Mouse (Mus musculus) limb, embryonic 14.5 days (tissue): Measurements from ENCODE around the gene Gm5767. TPM values are rescaled to one million over a fixed set of nuclear protein-coding genes. Genes with fewer than 3 reads are reported as not detected.

ENCODE experiments used
- ATAC-seq: fragments of 200-750 bp; cut with Nextera tagmentation; 2 replicates; pipeline ENCODE4 v1.8.0; 2017; ENCODE audit warnings: low read depth, moderate number of reproducible peaks, moderate TSS enrichment; ENCODE audit not compliant: low FRiP score
- DNase-seq: peaks from one replicate; pipeline ENCODE4 v3.0.0-alpha.2; 2015; ENCODE audit warnings: low spot score
- H3K27ac ChIP-seq: fragments of 300-500 bp; sonication (generic); replicated peaks from 2 replicates; pipeline ENCODE4 v1.5.1; 2014; ENCODE audit warnings: low read depth, mild to moderate bottlenecking, low read length, moderate library complexity, mixed read lengths
- H3K27me3 ChIP-seq: fragments of 300-500 bp; sonication (generic); 2 replicates; pipeline ENCODE4 v1.6.1; 2014; ENCODE audit warnings: low read length, mixed read lengths; ENCODE audit not compliant: control insufficient read depth, insufficient read depth
- H3K36me3 ChIP-seq: fragments of 300-500 bp; sonication (generic); 2 replicates; pipeline ENCODE4 v1.6.1; 2014; ENCODE audit warnings: mild to moderate bottlenecking, low read length, moderate library complexity, mixed read lengths; ENCODE audit not compliant: control insufficient read depth, insufficient read depth
- H3K4me1 ChIP-seq: fragments of 300-500 bp; sonication (generic); 2 replicates; pipeline ENCODE4 v1.6.1; 2014; ENCODE audit warnings: antibody characterized with exemption, low read length, mixed read lengths; ENCODE audit not compliant: control insufficient read depth, insufficient read depth
- H3K4me2 ChIP-seq: fragments of 300-500 bp; sonication (generic); replicated peaks from 2 replicates; pipeline ENCODE4 v1.6.1; 2014; ENCODE audit warnings: low read depth, mild to moderate bottlenecking, low read length, moderate library complexity; ENCODE audit not compliant: severe bottlenecking
- H3K4me3 ChIP-seq: fragments of 300-500 bp; sonication (generic); replicated peaks from 2 replicates; pipeline ENCODE4 v1.5.1; 2014; ENCODE audit warnings: low read length
- H3K9ac ChIP-seq: fragments of 300-500 bp; sonication (generic); 2 replicates; pipeline ENCODE4 v1.6.1; 2014; ENCODE audit warnings: mild to moderate bottlenecking, low read depth, low read length, moderate library complexity; ENCODE audit not compliant: severe bottlenecking
- H3K9me3 ChIP-seq: fragments of 300-500 bp; sonication (generic); 2 replicates; pipeline ENCODE4 v1.6.1; 2016; ENCODE audit warnings: low read length; ENCODE audit not compliant: control insufficient read depth
- POLR2A ChIP-seq: fragments of 200-500 bp; IDR thresholded peaks from 2 replicates; pipeline ENCODE4 v1.8.0; 2012; ENCODE audit warnings: inconsistent platforms, mild to moderate bottlenecking, moderate library complexity, borderline replicate concordance; ENCODE audit not compliant: insufficient read depth, insufficient read length; ENCODE audit errors: extremely low read depth
- WGBS: fragments of 180-500 bp; shearing (Covaris S2); extraction: QIAGEN DNeasy Blood & Tissue Kit; methylation state at CpG from one replicate; pipeline ENCODE4 v1.1.7; 2014; 5-methylcytosine and 5-hydroxymethylcytosine counted together
- polyA plus RNA-seq, 2 experiments: library from polyadenylated mRNA; depleted of rRNA in 1 of 2; stranded (reverse) in 1 of 2; unstranded in 1 of 2; fragments of >200 nt; fragmentation: Nextera tagmentation in 1 of 2; extraction: Ambion mirVana in 1 of 2; gene quantifications; 2 replicates each; pipeline versions ENCODE4 v1.2.1 to v1.2.3; 2012 to 2014

Gm5767 gene
- polyA plus RNA-seq, 2 experiments, result 0.33 TPM; not detected in 1

GRCm38 (mm10) chr16:8665367-8665766 is 15.2 kb upstream of the Gm5767 start:
- peaks cover 32% of the 10 kb centered on the region for H3K36me3 ChIP-seq

GRCm38 (mm10) chr16:8666452-8666851 is 14.1 kb upstream of the Gm5767 start:
- 73% methylated on average over 2 of the region's 2 CpGs for WGBS
- ATAC-seq (no peak), DNase-seq (no peak)
- Histone ChIP-seq H3K4me1 (peaks cover 13% of the 10 kb centered on the region), H3K4me3 (no peak overlapping the region), H3K9me3 (no peaks in the 10 kb centered on the region), H3K9ac (no peak overlapping the region), H3K4me2 (no peak overlapping the region), H3K27me3 (no peaks in the 10 kb centered on the region), H3K36me3 (peaks cover 24% of the 10 kb centered on the region), H3K27ac (no peak overlapping the region)
- TF ChIP-seq POLR2A, result no peak

More at GRCm38 (mm10) chr16:8665367-8665766, 15.2 kb upstream of the Gm5767 start:
- DNase-seq (no peak), ATAC-seq (no peak)
- no peak for TF ChIP-seq POLR2A
- 85% methylated on average over 5 of the region's 5 CpGs for WGBS
- peaks cover 8% of the 10 kb centered on the region for H3K4me1 ChIP-seq
- no peaks in the 10 kb centered on the region for H3K27me3 ChIP-seq
- H3K9me3 ChIP-seq, result no peaks in the 10 kb centered on the region
- H3K9ac ChIP-seq, result no peak overlapping the region
- no peak overlapping the region for H3K4me2 ChIP-seq
- no peak overlapping the region for H3K27ac ChIP-seq
- no peak overlapping the region for H3K4me3 ChIP-seq

- no peaks in the 10 kb centered on the region for H3K27me3 ChIP-seq
- no peak for TF ChIP-seq POLR2A
- no peak overlapping the region for H3K9ac ChIP-seq
- peaks cover 16% of the 10 kb centered on the region for H3K36me3 ChIP-seq
- no peak overlapping the region for H3K27ac ChIP-seq
- no peaks in the 10 kb centered on the region for H3K9me3 ChIP-seq
- WGBS, result 74% methylated on average over 7 of the region's 7 CpGs
- no peak overlapping the region for H3K4me3 ChIP-seq
- no peak for ATAC-seq
- H3K4me1 ChIP-seq, result peaks cover 13% of the 10 kb centered on the region
- no peak for DNase-seq
- H3K4me2 ChIP-seq, result no peak overlapping the region
These were observed 13.3 kb upstream of the Gm5767 start for GRCm38 (mm10) chr16:8667261-8667660.

- ATAC-seq (no peak), DNase-seq (no peak)
- H3K27ac ChIP-seq, result no peak overlapping the region
- H3K9me3 ChIP-seq, result no peaks in the 10 kb centered on the region
- WGBS, result 73% methylated on average over 3 of the region's 4 CpGs
- H3K9ac ChIP-seq, result no peak overlapping the region
- no peaks in the 10 kb centered on the region for H3K27me3 ChIP-seq
- no peak for TF ChIP-seq POLR2A
- no peak overlapping the region for H3K4me2 ChIP-seq
- peaks cover 12% of the 10 kb centered on the region for H3K36me3 ChIP-seq
- peaks cover 13% of the 10 kb centered on the region for H3K4me1 ChIP-seq
- no peak overlapping the region for H3K4me3 ChIP-seq
These were observed 12.8 kb upstream of the Gm5767 start for GRCm38 (mm10) chr16:8667814-8668213.

- no peaks in the 10 kb centered on the region for H3K9me3 ChIP-seq
- H3K27ac ChIP-seq, result no peak overlapping the region
- H3K9ac ChIP-seq, result no peak overlapping the region
- WGBS, result 76% methylated on average over 2 of the region's 2 CpGs
- peaks cover 13% of the 10 kb centered on the region for H3K4me1 ChIP-seq
- TF ChIP-seq POLR2A, result no peak
- H3K4me2 ChIP-seq, result no peak overlapping the region
- no peak for DNase-seq
- no peak for ATAC-seq
- H3K27me3 ChIP-seq, result no peaks in the 10 kb centered on the region
- H3K36me3 ChIP-seq, result peaks cover 11% of the 10 kb centered on the region
- H3K4me3 ChIP-seq, result no peak overlapping the region
These were observed 12.2 kb upstream of the Gm5767 start for GRCm38 (mm10) chr16:8668386-8668785.

GRCm38 (mm10) chr16:8669432-8669831 is 11.1 kb upstream of the Gm5767 start:
- Histone ChIP-seq H3K27ac (no peak overlapping the region), H3K27me3 (no peaks in the 10 kb centered on the region), H3K4me1 (peaks cover 13% of the 10 kb centered on the region), H3K9me3 (no peaks in the 10 kb centered on the region), H3K36me3 (peaks cover 3% of the 10 kb centered on the region; the same call in 1 of the 2 replicates), H3K9ac (0 out of 2 replicates have a peak overlapping the region, but pooled peaks have one; percentile 64), H3K4me3 (peak overlapping the region; percentile 61), H3K4me2 (peak overlapping the region; percentile 79)
- ATAC-seq (no peak), DNase-seq (no peak)
- no peak for TF ChIP-seq POLR2A
- WGBS, result 63% methylated on average over 5 of the region's 5 CpGs
